Mouse (Mus musculus): ENCODE data around the gene 1700003H04Rik. TPM values are rescaled to one million over a fixed set of nuclear protein-coding genes. Genes with fewer than 3 reads are reported as not detected.

1700003H04Rik gene
- total and polyA plus RNA-seq, 2 experiments from 2014 or later: not detected

- 44% methylated on average over 2 of the region's 2 CpGs for WGBS
- no peak for TF ChIP-seq CTCF (IDR thresholded peaks at IDR 0.05; ENCODE audit: low read depth)
- H3K36me3 ChIP-seq (ENCODE audit: insufficient read depth): no peaks in the 10 kb centered on the region
Observed at GRCm38 (mm10) chr3:124518786-124519185, 62.1 kb downstream of the 1700003H04Rik start.

More at GRCm38 (mm10) chr3:124518786-124519185, 62.1 kb downstream of the 1700003H04Rik start:
- H3K4me2 ChIP-seq (ENCODE audit: low read depth): no peak overlapping the region
- DNase-seq (no peak), ATAC-seq (no peak)
- no peak overlapping the region for H3K9ac ChIP-seq
- no peak overlapping the region for H3K4me3 ChIP-seq (ENCODE audit: low read depth, low read length)
- H3K9me3 ChIP-seq (ENCODE audit: low read length): no peaks in the 10 kb centered on the region
- no peaks in the 10 kb centered on the region for H3K4me1 ChIP-seq (ENCODE audit: insufficient read depth)
- H3K27ac ChIP-seq (ENCODE audit: low read depth, low read length): no peak overlapping the region
- H3K27me3 ChIP-seq (ENCODE audit: insufficient read depth, low read length): no peaks in the 10 kb centered on the region

Other genes starting within 250 kb of the 1700003H04Rik start
- gene 1700006A11Rik, start 155.1 kb downstream of the 1700003H04Rik start, total RNA-seq (2014; rRNA removed): not detected in 2 replicates
- gene 1700006A11Rik, start 155.1 kb downstream of the 1700003H04Rik start, polyA plus RNA-seq (2015; fragmentation: Nextera tagmentation; extraction: Ambion mirVana): not detected in 2 replicates